Mouse (Mus musculus) CD4-positive, CD25-positive, alpha-beta regulatory T cell (primary cell): ENCODE data around the gene Cacng3. TPM values are rescaled to one million over a fixed set of nuclear protein-coding genes. Genes with fewer than 3 reads are reported as not detected.

Source experiments
- polyA plus RNA-seq: library from polyadenylated mRNA; unstranded; fragments of 100-300 nt; shearing (Covaris generic); gene quantifications from one replicate; pipeline ENCODE4 v1.2.1, GENCODE M21; 2017

Cacng3 gene
- not detected for polyA plus RNA-seq

GRCm38 (mm10) chr7:122670442-122670872 is at the start of gene Cacng3:
TSS of gene Cacng3 (plus strand) at chr7:122670492.

